Mouse (Mus musculus) neural tube, embryonic 15.5 days (tissue): ENCODE results near the gene Tle2. TPM values are rescaled to one million over a fixed set of nuclear protein-coding genes. Genes with fewer than 3 reads are reported as not detected.
A peak's percentile ranks its signal among the peaks of the same experiment; 100 is the strongest.

Source experiments
- ATAC-seq: fragments of 200-750 bp; cut with Nextera tagmentation; 2 replicates; pipeline ENCODE4 v1.8.0; 2017; ENCODE audit warnings: mild to moderate bottlenecking, moderate TSS enrichment, moderate library complexity; ENCODE audit not compliant: low FRiP score
- H3K27ac ChIP-seq: fragments of 300-500 bp; sonication (generic); replicated peaks from 2 replicates; pipeline ENCODE4 v1.5.1; 2015; ENCODE audit warnings: mild to moderate bottlenecking, inconsistent platforms
- H3K27me3 ChIP-seq: fragments of 300-500 bp; sonication (generic); replicated peaks from 2 replicates; pipeline ENCODE4 v1.6.1; 2015; ENCODE audit warnings: inconsistent platforms
- H3K36me3 ChIP-seq: fragments of 300-500 bp; sonication (generic); 2 replicates; pipeline ENCODE4 v1.6.1; 2015; ENCODE audit warnings: inconsistent platforms
- H3K4me1 ChIP-seq: fragments of 300-500 bp; sonication (generic); 2 replicates; pipeline ENCODE4 v1.6.1; 2015; ENCODE audit warnings: inconsistent platforms
- H3K4me2 ChIP-seq: fragments of 300-500 bp; sonication (generic); 2 replicates; pipeline ENCODE4 v1.6.1; 2015; ENCODE audit warnings: inconsistent platforms, mild to moderate bottlenecking, moderate library complexity
- H3K4me3 ChIP-seq: fragments of 300-500 bp; sonication (generic); replicated peaks from 2 replicates; pipeline ENCODE4 v1.5.1; 2015; ENCODE audit warnings: mild to moderate bottlenecking, inconsistent platforms
- H3K9ac ChIP-seq: fragments of 300-500 bp; sonication (generic); replicated peaks from 2 replicates; pipeline ENCODE4 v1.6.1; 2015; ENCODE audit warnings: mild to moderate bottlenecking, inconsistent platforms
- H3K9me3 ChIP-seq: fragments of 300-500 bp; sonication (generic); replicated peaks from 2 replicates; pipeline ENCODE4 v1.6.1; 2016; ENCODE audit warnings: inconsistent platforms
- WGBS: fragments of 180-500 bp; shearing (Covaris S2); methylation state at CpG from one replicate; pipeline ENCODE4 v1.1.7; 2015; ENCODE audit warnings: mixed read lengths; 5-methylcytosine and 5-hydroxymethylcytosine counted together
- polyA plus RNA-seq: library from polyadenylated mRNA; unstranded; fragments of >200 nt; fragmentation: Nextera tagmentation; extraction: Ambion mirVana; gene quantifications from 2 replicates; pipeline ENCODE4 v1.2.1, GENCODE M21; 2015

Tle2 gene
- polyA plus RNA-seq, 1 experiment from 2014 or later, result 49.9 TPM

- Histone ChIP-seq H3K36me3 (peaks cover 32% of the 10 kb centered on the region), H3K9ac (0 out of 2 replicates have a peak overlapping the region, but pooled peaks have one; percentile 5), H3K4me3 (no peak overlapping the region), H3K4me2 (peak overlapping the region; percentile 17), H3K9me3 (no peaks in the 10 kb centered on the region), H3K27me3 (peaks cover 29% of the 10 kb centered on the region), H3K4me1 (peaks cover 61% of the 10 kb centered on the region), H3K27ac (peak overlapping the region; percentile 63)
- 10% methylated on average over 16 of the region's 16 CpGs for WGBS
- no peak for ATAC-seq
Observed at GRCm38 (mm10) chr10:81568381-81569191, 5.8 kb upstream of the Tle2 start.

DNA sequence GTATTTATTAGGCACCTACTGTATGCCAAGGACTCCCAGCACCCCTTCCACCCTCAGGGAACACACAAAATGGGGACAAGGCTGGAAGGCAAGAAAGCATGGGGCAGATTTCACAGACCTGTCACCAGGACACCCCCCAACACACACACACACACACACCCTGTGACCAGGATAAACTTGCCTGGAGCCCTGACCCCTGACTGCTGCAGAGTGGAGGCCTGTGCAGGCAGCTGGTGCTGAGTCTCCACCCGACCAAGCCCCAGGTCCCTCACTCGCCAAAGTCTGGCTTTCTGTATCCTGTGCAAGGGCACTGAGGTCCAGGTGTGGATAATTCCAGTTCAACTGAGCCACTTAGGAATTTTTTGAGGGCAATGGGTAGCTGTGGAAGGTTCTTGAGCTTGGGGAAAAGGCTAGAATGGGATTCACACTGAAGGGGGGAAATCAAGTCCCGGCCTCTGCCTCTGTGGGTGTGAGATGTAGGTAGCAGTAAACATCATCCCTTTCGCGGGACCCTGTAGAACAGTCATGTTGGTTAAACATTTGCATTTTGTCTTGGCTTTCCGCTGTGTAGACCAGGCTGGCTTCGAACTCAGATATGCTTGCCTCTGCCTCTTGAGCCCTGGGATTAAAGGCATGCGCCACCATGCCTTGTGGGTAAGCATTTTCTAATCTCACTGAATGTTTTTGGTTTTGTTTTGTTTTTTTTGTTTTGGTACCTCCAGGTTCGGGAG is 4.7 kb upstream of the Tle2 start:
- H3K4me2 ChIP-seq, result peak overlapping the region; percentile 81
- peak overlapping the region; percentile 88 for H3K27ac ChIP-seq
- no peaks in the 10 kb centered on the region for H3K9me3 ChIP-seq
- peaks cover 57% of the 10 kb centered on the region for H3K4me1 ChIP-seq
- H3K36me3 ChIP-seq, result peaks cover 26% of the 10 kb centered on the region
- no peak for ATAC-seq
- peaks cover 39% of the 10 kb centered on the region for H3K27me3 ChIP-seq
- no peak overlapping the region for H3K9ac ChIP-seq
- H3K4me3 ChIP-seq, result no peak overlapping the region
- 53% methylated on average over 9 of the region's 9 CpGs for WGBS

DNA sequence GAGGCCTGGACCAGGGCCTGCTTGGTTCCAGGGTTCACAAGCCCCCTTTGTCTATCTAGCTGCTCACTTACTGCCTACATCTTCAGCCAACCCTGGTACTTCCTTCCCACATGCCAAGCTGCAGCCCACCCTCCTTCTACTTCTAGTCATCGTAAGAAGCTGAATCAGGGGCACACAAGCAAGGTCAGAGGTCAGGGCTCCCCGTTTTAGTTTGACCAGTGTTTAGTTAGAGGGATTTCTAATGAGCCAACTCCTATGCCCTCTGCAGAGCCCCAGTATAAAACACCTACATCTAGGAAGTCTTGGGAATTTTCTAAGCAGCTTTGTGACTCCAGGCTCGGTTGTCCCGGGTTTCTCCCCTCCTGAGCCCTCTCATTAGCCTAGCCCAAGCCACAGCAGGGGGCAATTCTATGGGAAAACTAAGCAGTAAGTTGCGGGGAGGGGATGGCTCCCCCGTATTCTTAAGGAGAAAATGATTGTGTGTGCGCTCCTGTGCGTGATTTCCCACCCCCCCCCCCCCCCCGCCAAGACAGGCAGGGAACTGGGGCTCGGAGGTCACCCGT is 4.0 kb upstream of the Tle2 start:
- ATAC-seq, result peak; percentile 15; the same call in 1 of the 2 replicates
- Histone ChIP-seq H3K4me2 (peak overlapping the region; percentile 81), H3K9ac (peak overlapping the region; percentile 32; the same call in 1 of the 2 replicates), H3K4me3 (peak overlapping the region; percentile 43), H3K9me3 (no peaks in the 10 kb centered on the region), H3K27me3 (peaks cover 36% of the 10 kb centered on the region), H3K4me1 (peaks cover 64% of the 10 kb centered on the region), H3K27ac (peak overlapping the region; percentile 88), H3K36me3 (peaks cover 20% of the 10 kb centered on the region)
- under 1% methylated on average over 10 of the region's 11 CpGs for WGBS

DNA sequence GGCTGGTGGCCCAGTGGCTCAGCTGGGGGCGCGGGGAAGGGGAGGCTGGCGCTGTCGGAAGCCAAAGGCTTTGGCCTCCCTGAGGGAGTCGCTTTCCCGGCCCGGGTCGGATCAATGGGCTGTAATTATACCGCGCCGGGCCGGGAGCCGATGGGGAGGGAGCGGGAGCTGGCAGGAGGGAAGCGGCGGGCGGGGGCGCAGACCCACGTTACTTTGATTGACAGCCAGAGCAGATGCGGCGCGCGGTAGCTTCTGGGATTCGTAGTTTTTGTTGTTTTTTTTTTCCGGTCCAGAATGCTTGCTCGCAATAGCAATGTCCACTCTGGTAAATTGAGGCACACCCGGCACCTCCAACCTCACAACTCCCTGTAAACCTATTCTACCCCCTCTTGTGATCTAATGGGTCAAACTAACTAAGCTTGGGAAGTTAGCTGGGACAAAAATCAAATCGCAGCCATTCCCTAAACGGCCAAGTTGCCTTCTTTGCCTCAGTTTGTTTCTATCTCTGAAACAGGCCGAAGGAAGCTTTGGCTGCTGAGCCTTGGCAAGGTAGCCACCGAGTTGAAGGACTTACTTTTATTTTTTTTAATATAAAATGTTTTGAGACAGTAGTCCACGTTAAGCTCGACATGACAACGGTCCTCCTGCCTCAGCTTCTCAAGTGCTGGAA is 3.4 kb upstream of the Tle2 start:
- Histone ChIP-seq H3K4me1 (peaks cover 70% of the 10 kb centered on the region), H3K9ac (peak overlapping the region; percentile 34; the same call in 1 of the 2 replicates), H3K9me3 (no peaks in the 10 kb centered on the region), H3K27me3 (peaks cover 32% of the 10 kb centered on the region), H3K4me2 (peak overlapping the region; percentile 81), H3K4me3 (peak overlapping the region; percentile 43), H3K27ac (peak overlapping the region; percentile 88), H3K36me3 (peaks cover 13% of the 10 kb centered on the region)
- 2% methylated on average over 34 of the region's 34 CpGs for WGBS
- peak; percentile 71 for ATAC-seq

GRCm38 (mm10) chr10:81571501-81571876 is 2.9 kb upstream of the Tle2 start:
- Histone ChIP-seq H3K27me3 (peaks cover 37% of the 10 kb centered on the region), H3K4me1 (peaks cover 75% of the 10 kb centered on the region), H3K36me3 (peaks cover 8% of the 10 kb centered on the region), H3K27ac (peak overlapping the region; percentile 88), H3K9me3 (no peaks in the 10 kb centered on the region), H3K4me3 (peak overlapping the region; percentile 43), H3K9ac (peak overlapping the region; percentile 34; the same call in 1 of the 2 replicates), H3K4me2 (peak overlapping the region; percentile 81)
- peak; percentile 92 for ATAC-seq
- WGBS, result 2% methylated on average over 18 of the region's 18 CpGs

- peak; percentile 1; the same call in 1 of the 2 replicates for ATAC-seq
- Histone ChIP-seq H3K9ac (peak overlapping the region; percentile 26; the same call in 1 of the 2 replicates), H3K4me3 (peak overlapping the region; percentile 43; the same call in 1 of the 2 replicates), H3K9me3 (no peaks in the 10 kb centered on the region), H3K36me3 (peaks cover under 1% of the 10 kb centered on the region; the same call in 1 of the 2 replicates), H3K27ac (peak overlapping the region; percentile 63; the same call in 1 of the 2 replicates), H3K27me3 (peaks cover 40% of the 10 kb centered on the region), H3K4me1 (peaks cover 75% of the 10 kb centered on the region), H3K4me2 (peak overlapping the region; percentile 81)
- WGBS, result 3% methylated on average over 9 of the region's 9 CpGs
Observed at GRCm38 (mm10) chr10:81572133-81572671, 2.2 kb upstream of the Tle2 start.

- Histone ChIP-seq H3K36me3 (no peaks in the 10 kb centered on the region), H3K9ac (no peak overlapping the region), H3K4me2 (peak overlapping the region; percentile 81; the same call in 1 of the 2 replicates), H3K4me3 (no peak overlapping the region), H3K27ac (no peak overlapping the region), H3K4me1 (peaks cover 72% of the 10 kb centered on the region), H3K27me3 (peaks cover 45% of the 10 kb centered on the region), H3K9me3 (no peaks in the 10 kb centered on the region)
- 17% methylated on average over 9 of the region's 9 CpGs for WGBS
- ATAC-seq, result no peak
Observed at GRCm38 (mm10) chr10:81572975-81573374, 1.4 kb upstream of the Tle2 start.

DNA sequence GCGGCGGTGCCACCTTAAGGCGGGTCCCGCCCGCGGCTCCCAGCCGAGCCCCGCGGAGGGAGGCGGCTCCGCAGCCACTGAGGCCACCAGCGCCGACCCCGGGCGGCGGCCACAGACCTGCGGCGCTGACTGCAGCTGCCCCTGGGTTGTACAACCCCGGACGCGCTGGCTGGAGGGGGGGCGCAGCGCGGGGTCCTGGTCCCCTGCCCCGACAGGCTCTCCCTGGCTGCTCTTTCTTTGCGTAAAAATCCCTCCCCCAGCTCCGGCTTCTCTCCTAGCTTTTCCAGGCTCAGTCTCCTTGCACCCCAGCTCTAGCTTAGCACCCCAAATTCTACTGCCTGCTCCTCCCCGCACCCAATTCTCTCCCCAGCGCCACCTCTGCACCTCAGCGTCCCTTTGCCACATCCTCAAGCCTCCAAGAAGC is 859 bp downstream of the Tle2 start:
- H3K27ac ChIP-seq, result peak overlapping the region; percentile 38; the same call in 1 of the 2 replicates
- H3K36me3 ChIP-seq, result no peaks in the 10 kb centered on the region
- 0% methylated on average over 30 of the region's 30 CpGs for WGBS
- peak overlapping the region; percentile 60 for H3K4me3 ChIP-seq
- H3K4me1 ChIP-seq, result peaks cover 52% of the 10 kb centered on the region
- peaks cover 64% of the 10 kb centered on the region for H3K27me3 ChIP-seq
- H3K9me3 ChIP-seq, result no peaks in the 10 kb centered on the region
- peak overlapping the region; percentile 67 for H3K9ac ChIP-seq
- H3K4me2 ChIP-seq, result peak overlapping the region; percentile 80
- no peak for ATAC-seq

- Histone ChIP-seq H3K27me3 (peaks cover 69% of the 10 kb centered on the region), H3K4me1 (peaks cover 51% of the 10 kb centered on the region), H3K4me3 (peak overlapping the region; percentile 60), H3K36me3 (no peaks in the 10 kb centered on the region), H3K9me3 (no peaks in the 10 kb centered on the region), H3K27ac (no peak overlapping the region), H3K9ac (peak overlapping the region; percentile 67), H3K4me2 (peak overlapping the region; percentile 80)
- WGBS, result 1% methylated on average over 6 of the region's 6 CpGs
- no peak for ATAC-seq
Observed at GRCm38 (mm10) chr10:81575695-81576094, 1.3 kb downstream of the Tle2 start.

DNA sequence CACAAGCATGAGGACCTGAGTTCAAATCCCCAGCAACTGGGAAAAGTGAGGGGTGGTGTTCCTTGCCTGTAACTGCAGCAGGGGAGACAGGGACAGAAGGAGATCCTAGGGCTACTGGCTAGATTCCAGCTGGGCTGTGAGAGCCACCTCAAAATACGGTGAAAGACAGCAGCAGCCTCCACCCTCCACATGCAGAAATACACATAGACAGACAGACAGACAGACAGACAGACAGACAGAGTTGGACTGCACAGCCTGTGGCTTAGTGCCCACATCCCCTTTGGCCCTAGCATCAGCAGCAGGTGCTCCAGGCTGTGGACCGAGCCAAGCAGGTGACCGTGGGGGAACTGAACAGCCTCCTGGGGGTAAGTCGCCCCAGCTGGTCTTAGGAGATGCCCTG is 5.6 kb downstream of the Tle2 start:
- Histone ChIP-seq H3K9ac (no peak overlapping the region), H3K27me3 (peaks cover 71% of the 10 kb centered on the region), H3K36me3 (no peaks in the 10 kb centered on the region; the same call in 1 of the 2 replicates), H3K9me3 (no peaks in the 10 kb centered on the region), H3K27ac (no peak overlapping the region), H3K4me3 (no peak overlapping the region), H3K4me1 (peaks cover 26% of the 10 kb centered on the region), H3K4me2 (no peak overlapping the region)
- 45% methylated on average over 4 of the region's 4 CpGs for whole genome bisulfite sequencing
- no peak for ATAC-seq
